Mouse (Mus musculus): ENCODE measurements around the gene Tpbpa. TPM values are rescaled to one million over a fixed set of nuclear protein-coding genes. Genes with fewer than 3 reads are reported as not detected.
"Not testable (repeated sequence)": the region's sequence is repeated elsewhere in the genome, so short reads cannot be mapped to it uniquely, and the experiment has no call there.

Gene Tpbpa
- total and polyA plus RNA-seq, 3 experiments, result not detected

DNA sequence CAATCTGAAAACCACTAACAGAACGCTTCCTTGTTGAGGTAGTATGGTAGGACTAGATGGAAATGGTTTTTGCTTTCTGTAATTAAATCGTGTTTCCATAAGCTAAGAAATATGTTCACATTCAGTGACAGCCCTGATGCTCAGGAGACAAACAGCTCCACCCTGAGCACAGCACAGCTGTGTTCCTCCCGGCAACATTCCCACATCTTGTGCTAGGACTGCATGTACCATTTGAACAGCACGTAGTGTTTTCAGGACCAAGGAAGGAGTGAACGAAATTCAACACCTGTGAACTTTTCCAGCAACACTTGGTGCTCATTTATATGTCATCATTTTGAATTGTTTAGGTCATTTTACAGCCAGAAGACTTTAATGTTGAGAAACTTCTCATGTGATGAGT lies 19.9 kb upstream of the Tpbpa start:
- in situ Hi-C loops (cut with MboI; ENCODE audit: low pct_ligation_motif_present, low pct_unique_long_range_greater_than_20kb, low sequenced_read_pairs), result no loop called here
- dilution Hi-C loops (cut with MboI; ENCODE audit: extremely low pct_ligation_motif_present, extremely low pct_unique_long_range_greater_than_20kb, low sequenced_read_pairs), result no loop called here
- DNase-seq (ENCODE audit: extremely low read depth), result no peak

DNA sequence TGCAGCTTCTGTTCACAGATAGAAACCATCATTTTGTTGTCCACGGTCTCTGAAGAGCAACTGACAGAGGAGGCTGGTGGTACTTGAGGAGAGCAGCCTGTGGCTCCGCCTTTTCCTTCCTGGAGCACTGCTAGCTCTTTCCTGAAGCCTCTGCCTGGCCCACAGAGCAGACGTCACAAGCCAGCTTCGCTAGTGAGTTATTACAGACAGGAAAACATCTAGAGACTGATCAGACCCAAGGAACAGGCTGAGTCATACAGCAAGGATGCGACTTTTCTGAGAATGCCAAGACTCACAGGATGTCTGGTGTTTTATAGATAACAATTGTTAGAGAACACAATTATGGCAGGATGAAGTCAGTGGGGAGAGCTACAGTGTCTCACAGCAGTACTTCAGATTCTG lies 5.3 kb downstream of the Tpbpa start, which contains the start of the genes Gm49391 and Ctla2a:
Gene Gm49391 (minus strand): TSS at position 72 of the 402 bp plus-strand sequence.
Gene Ctla2a (minus strand): TSS at position 126 of the 402 bp plus-strand sequence.
- dilution Hi-C loops (cut with MboI; ENCODE audit: extremely low pct_ligation_motif_present, extremely low pct_unique_long_range_greater_than_20kb, low sequenced_read_pairs) (no loop called here), in situ Hi-C loops (cut with MboI; ENCODE audit: low pct_ligation_motif_present, low pct_unique_long_range_greater_than_20kb, low sequenced_read_pairs) (no loop called here)
- Histone ChIP-seq H3K4me1 (ENCODE audit: control insufficient read depth in 1 of 2, insufficient read depth in 2 of 2) (no peaks in the 10 kb centered on the region), H3K4me2 (ENCODE audit: insufficient read depth, low read depth, poor library complexity, severe bottlenecking) (no peak within 1 kb of the TSS), H3K9me3 (replicated peaks; ENCODE audit: low read length) (peaks cover 29% of the 10 kb centered on the region), H3K4me3 (replicated peaks in 1 of 3; ENCODE audit: low read depth in 2 of 3, low read length in 2 of 3, poor library complexity in 1 of 3) (no peak within 1 kb of the TSS), H3K27me3 (replicated peaks) (no peaks in the 10 kb centered on the region), H3K9ac (ENCODE audit: insufficient read depth, low read depth) (no peak within 1 kb of the TSS), H3K36me3 (replicated peaks in 1 of 2; ENCODE audit: control insufficient read depth in 1 of 2, insufficient read depth in 1 of 2, low read length in 1 of 2) (no peaks in the 10 kb centered on the region), H3K79me2 (replicated peaks; ENCODE audit: control insufficient read depth, extremely low read depth, insufficient read depth, poor library complexity, severe bottlenecking) (no peaks in the 10 kb centered on the region), H3K27ac (ENCODE audit: insufficient read depth, low read depth) (no peak within 1 kb of the TSS)
- no peak for TF ChIP-seq GABPA (IDR thresholded peaks at IDR 0.05; ENCODE audit: insufficient replicate concordance, low read depth, low read length)
- TF ChIP-seq RAD21 (IDR thresholded peaks at IDR 0.05; ENCODE audit: low read depth, low read length), result no peak
- no peak for TF ChIP-seq BHLHE40 (IDR thresholded peaks at IDR 0.05; ENCODE audit: low read depth, low read length)
- TF ChIP-seq POLR2AphosphoS2 (IDR thresholded peaks at IDR 0.05; ENCODE audit: low read depth, low read length), result no peak
- TF ChIP-seq E2F4 (IDR thresholded peaks at IDR 0.05; ENCODE audit: insufficient replicate concordance, low read depth, low read length), result no peak
- TF ChIP-seq UBTF (IDR thresholded peaks at IDR 0.05; ENCODE audit: low read depth, low read length), result no peak
- no peak for TF ChIP-seq USF2 (conservative IDR thresholded peaks at IDR 0.05; ENCODE audit: low read depth, low read length)
- no peak for TF ChIP-seq ELF1 (IDR thresholded peaks at IDR 0.05; ENCODE audit: low read depth, low read length)
- TF ChIP-seq ZC3H11A (IDR thresholded peaks at IDR 0.05; ENCODE audit: low read depth, low read length), result no peak
- no peak for TF ChIP-seq TCF12 (IDR thresholded peaks at IDR 0.05; ENCODE audit: low read depth, low read length)
- no peak for TF ChIP-seq ZNF384 (IDR thresholded peaks at IDR 0.05; ENCODE audit: low read depth, low read length)
- no peak for TF ChIP-seq MAZ (IDR thresholded peaks at IDR 0.05; ENCODE audit: low read depth, low read length)
- no peak for TF ChIP-seq ZKSCAN1 (IDR thresholded peaks at IDR 0.05; ENCODE audit: borderline replicate concordance, low read depth, low read length)
- no peak for TF ChIP-seq RCOR1 (conservative IDR thresholded peaks at IDR 0.05; ENCODE audit: low read depth, low read length)
- TF ChIP-seq SIN3A (IDR thresholded peaks at IDR 0.05; ENCODE audit: low read length), result no peak
- no peak for TF ChIP-seq MAX (IDR thresholded peaks at IDR 0.05; ENCODE audit: low read length)
- no peak for TF ChIP-seq JUND (conservative IDR thresholded peaks at IDR 0.05; ENCODE audit: low read depth, low read length)
- DNase-seq (ENCODE audit: extremely low read depth), result no peak

More for the DNA sequence above, 19.9 kb upstream of the Tpbpa start:
- no peak for TF ChIP-seq KAT2A (IDR thresholded peaks at IDR 0.05; ENCODE audit: insufficient replicate concordance, low read length)
- Histone ChIP-seq H3K9me3 (replicated peaks; ENCODE audit: low read length) (peaks cover 39% of the 10 kb centered on the region), H3K79me2 (replicated peaks; ENCODE audit: control insufficient read depth, extremely low read depth, insufficient read depth, poor library complexity, severe bottlenecking) (no peaks in the 10 kb centered on the region), H3K4me3 (replicated peaks in 1 of 3; ENCODE audit: low read depth in 2 of 3, low read length in 2 of 3, poor library complexity in 1 of 3) (no peak overlapping the region), H3K27ac (ENCODE audit: insufficient read depth, low read depth) (no peak overlapping the region), H3K9ac (ENCODE audit: insufficient read depth, low read depth) (no peak overlapping the region), H3K4me2 (ENCODE audit: insufficient read depth, low read depth, poor library complexity, severe bottlenecking) (no peak overlapping the region), H3K27me3 (replicated peaks) (no peaks in the 10 kb centered on the region), H3K36me3 (replicated peaks in 1 of 2; ENCODE audit: control insufficient read depth in 1 of 2, insufficient read depth in 1 of 2, low read length in 1 of 2) (no peaks in the 10 kb centered on the region), H3K4me1 (ENCODE audit: control insufficient read depth in 1 of 2, insufficient read depth in 2 of 2) (no peaks in the 10 kb centered on the region)

DNA sequence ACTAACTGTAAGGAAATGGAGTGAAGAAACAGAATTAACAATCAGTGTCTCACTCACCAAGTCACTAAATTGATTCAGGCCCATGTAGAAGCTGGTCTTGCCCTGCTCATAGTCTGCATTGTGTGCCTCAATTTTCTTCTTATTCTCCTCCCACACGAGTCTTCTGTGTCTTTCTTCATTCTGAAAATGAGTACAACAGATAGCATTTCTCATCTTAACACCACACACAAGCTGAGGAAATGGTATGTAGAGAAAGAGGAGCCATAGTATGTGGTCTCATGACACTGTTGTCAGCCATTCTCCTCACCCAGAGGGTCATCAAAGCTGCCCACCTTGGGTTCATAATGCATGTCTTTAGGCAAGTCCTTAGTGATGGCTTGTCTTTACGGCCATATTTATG lies 6.3 kb downstream of the Tpbpa start, which contains the start of gene Gm49393:
Gene Gm49393 (minus strand): TSS at position 101 of the 400 bp plus-strand sequence.
- dilution Hi-C loops (cut with MboI; ENCODE audit: extremely low pct_ligation_motif_present, extremely low pct_unique_long_range_greater_than_20kb, low sequenced_read_pairs); H3K4me2 ChIP-seq (ENCODE audit: insufficient read depth, low read depth, poor library complexity, severe bottlenecking); H3K27ac ChIP-seq (ENCODE audit: insufficient read depth, low read depth); in situ Hi-C loops (cut with MboI; ENCODE audit: low pct_ligation_motif_present, low pct_unique_long_range_greater_than_20kb, low sequenced_read_pairs); H3K9ac ChIP-seq (ENCODE audit: insufficient read depth, low read depth); DNase-seq (ENCODE audit: extremely low read depth); H3K79me2 ChIP-seq (replicated peaks; ENCODE audit: control insufficient read depth, extremely low read depth, insufficient read depth, poor library complexity, severe bottlenecking); H3K4me3 ChIP-seq (replicated peaks in 1 of 3; ENCODE audit: low read depth in 2 of 3, low read length in 2 of 3, poor library complexity in 1 of 3); H3K36me3 ChIP-seq (replicated peaks in 1 of 2; ENCODE audit: control insufficient read depth in 1 of 2, insufficient read depth in 1 of 2, low read length in 1 of 2); H3K4me1 ChIP-seq (ENCODE audit: control insufficient read depth in 1 of 2, insufficient read depth in 2 of 2); H3K27me3 ChIP-seq (replicated peaks): not testable (repeated sequence)
- H3K9me3 ChIP-seq (replicated peaks; ENCODE audit: low read length), result peaks cover 29% of the 10 kb centered on the region

DNA sequence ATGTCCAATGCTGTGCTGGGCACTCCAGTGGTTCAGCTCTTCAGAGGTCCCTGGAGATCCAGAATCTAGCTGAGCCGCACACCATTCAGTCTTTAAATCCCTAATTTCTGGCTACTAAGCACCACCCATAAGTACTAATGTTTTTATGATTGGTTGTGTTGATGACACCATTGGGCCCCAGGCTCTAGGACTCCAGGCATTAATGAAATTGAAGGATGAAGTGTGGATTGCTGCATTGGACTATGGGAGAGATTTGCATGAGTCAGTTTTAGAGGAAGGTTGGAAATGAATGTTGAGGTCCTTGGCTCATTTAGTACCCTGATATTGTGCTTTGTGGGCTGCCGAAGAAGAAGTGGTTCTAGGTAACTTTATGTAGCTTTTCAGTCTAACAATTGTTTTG lies 37.0 kb downstream of the Tpbpa start, which contains the start of gene Tpbpb:
Gene Tpbpb (minus strand): TSS at position 101 of the 400 bp plus-strand sequence.
- H3K9me3 ChIP-seq (replicated peaks; ENCODE audit: low read length), result peaks cover 30% of the 10 kb centered on the region
- in situ Hi-C loops (cut with MboI; ENCODE audit: low pct_ligation_motif_present, low pct_unique_long_range_greater_than_20kb, low sequenced_read_pairs), result not testable (repeated sequence)

More for the DNA sequence above, 37.0 kb downstream of the Tpbpa start, which contains the start of gene Tpbpb:
- H3K9ac ChIP-seq (ENCODE audit: insufficient read depth, low read depth); H3K27ac ChIP-seq (ENCODE audit: insufficient read depth, low read depth); H3K79me2 ChIP-seq (replicated peaks; ENCODE audit: control insufficient read depth, extremely low read depth, insufficient read depth, poor library complexity, severe bottlenecking); H3K4me3 ChIP-seq (replicated peaks in 1 of 3; ENCODE audit: low read depth in 2 of 3, low read length in 2 of 3, poor library complexity in 1 of 3); DNase-seq (ENCODE audit: extremely low read depth); H3K27me3 ChIP-seq (replicated peaks); H3K4me2 ChIP-seq (ENCODE audit: insufficient read depth, low read depth, poor library complexity, severe bottlenecking); dilution Hi-C loops (cut with MboI; ENCODE audit: extremely low pct_ligation_motif_present, extremely low pct_unique_long_range_greater_than_20kb, low sequenced_read_pairs); H3K4me1 ChIP-seq (ENCODE audit: control insufficient read depth in 1 of 2, insufficient read depth in 2 of 2); H3K36me3 ChIP-seq (replicated peaks in 1 of 2; ENCODE audit: control insufficient read depth in 1 of 2, insufficient read depth in 1 of 2, low read length in 1 of 2): not testable (repeated sequence)
